Comparison of ENCODE assay signal across 9 mouse cellular contexts in genomic region chr3:20509192-20509591, GRCm38 (mm10).
A peak's percentile ranks its signal among the peaks of the same experiment; 100 is the strongest.
DNase-seq lines count a peak whose midpoint lies in the region; ATAC-seq and TF ChIP-seq lines count a peak whose summit lies in the region.
"Had no signal": no experiment of that assay in that cellular context is flagged by ENCODE, and none has a peak within 500 bp of the region (broad histone marks: within the 10 kb centered on the region; RNA-seq: fewer than 3 reads in every experiment).

No protein-coding gene starts in this region.

- 0% methylated on average over 2 of the region's 2 CpGs for WGBS in forebrain, embryonic 13.5 days
- WGBS in hindbrain, embryonic 11.5 days = 0% methylated on average over 2 of the region's 2 CpGs
- WGBS in lung, postnatal 0 days = 0% methylated on average over 2 of the region's 2 CpGs

- no peak overlapping the region for H3K9ac ChIP-seq in forebrain, embryonic 13.5 days
- H3K9ac ChIP-seq in hindbrain, embryonic 11.5 days (ENCODE audit: low read depth, low read length) = no peak overlapping the region
- H3K9ac ChIP-seq in lung, postnatal 0 days (replicated peaks; ENCODE audit: low read depth) = no peak overlapping the region
- H3K9ac ChIP-seq: liver, embryonic 15.5 days had no signal

- H3K4me1 ChIP-seq in forebrain, embryonic 13.5 days = no peaks in the 10 kb centered on the region
- no peaks in the 10 kb centered on the region for H3K4me1 ChIP-seq in hindbrain, embryonic 11.5 days (replicated peaks; ENCODE audit: control insufficient read depth, insufficient read depth, low read length)
- H3K4me1 ChIP-seq in lung, postnatal 0 days (ENCODE audit: insufficient read depth, low read depth, low read length) = no peaks in the 10 kb centered on the region
- H3K4me1 ChIP-seq: liver, embryonic 15.5 days had no signal

- DNase-seq in ES-CJ7 (ENCODE audit: low read depth, low spot score) = peak; percentile 83
- DNase-seq in c-Kit-negative CD71-positive TER-119-positive erythroid progenitor cells, embryonic 14.5 days (ENCODE audit: low read depth, low spot score) = peak; percentile 24
- peak; percentile 91 for DNase-seq in hindbrain, embryonic 11.5 days (ENCODE audit: low spot score)
- DNase-seq in layer of hippocampus, adult 8-10 months (ENCODE audit: low spot score in 2 of 2) = peak; percentile 34 to 85
- DNase-seq in lung, postnatal 0 days (ENCODE audit: low spot score) = peak; percentile 89
- peak; percentile 82 for DNase-seq in retina, postnatal 1 day
- peak; percentile 88 for DNase-seq in thymus, postnatal 4 days

- no peaks in the 10 kb centered on the region for H3K36me3 ChIP-seq in forebrain, embryonic 13.5 days (ENCODE audit: poor library complexity, severe bottlenecking)
- H3K36me3 ChIP-seq in hindbrain, embryonic 11.5 days (ENCODE audit: control insufficient read depth, insufficient read depth, low read length) = no peaks in the 10 kb centered on the region
- H3K36me3 ChIP-seq in lung, postnatal 0 days (ENCODE audit: insufficient read depth, low read length) = no peaks in the 10 kb centered on the region
- H3K36me3 ChIP-seq: liver, embryonic 15.5 days had no signal

- H3K4me3 ChIP-seq in forebrain, embryonic 13.5 days = no peak overlapping the region
- H3K4me3 ChIP-seq in hindbrain, embryonic 11.5 days (ENCODE audit: low read depth, low read length) = no peak overlapping the region
- H3K4me3 ChIP-seq in lung, postnatal 0 days (ENCODE audit: low read depth, low read length) = no peak overlapping the region
- H3K4me3 ChIP-seq: liver, embryonic 15.5 days had no signal

- TF ChIP-seq EP300 in lung, postnatal 0 days (IDR thresholded peaks at IDR 0.05) = no peak

- peak; percentile 84 for TF ChIP-seq CTCF in lung, postnatal 0 days (IDR thresholded peaks at IDR 0.05)

- H3K27me3 ChIP-seq in forebrain, embryonic 13.5 days = no peaks in the 10 kb centered on the region
- H3K27me3 ChIP-seq in hindbrain, embryonic 11.5 days (ENCODE audit: control insufficient read depth, insufficient read depth, low read length) = no peaks in the 10 kb centered on the region
- H3K27me3 ChIP-seq in lung, postnatal 0 days (replicated peaks; ENCODE audit: insufficient read depth, low read length) = no peaks in the 10 kb centered on the region
- H3K27me3 ChIP-seq: liver, embryonic 15.5 days had no signal

- H3K27ac ChIP-seq in forebrain, embryonic 13.5 days = no peak overlapping the region
- no peak overlapping the region for H3K27ac ChIP-seq in hindbrain, embryonic 11.5 days (ENCODE audit: low read depth, low read length)
- no peak overlapping the region for H3K27ac ChIP-seq in lung, postnatal 0 days (ENCODE audit: low read length)
- H3K27ac ChIP-seq: liver, embryonic 15.5 days had no signal

- H3K9me3 ChIP-seq in forebrain, embryonic 13.5 days (replicated peaks) = no peaks in the 10 kb centered on the region
- H3K9me3 ChIP-seq in hindbrain, embryonic 11.5 days (ENCODE audit: control insufficient read depth, low read length) = no peaks in the 10 kb centered on the region
- H3K9me3 ChIP-seq in lung, postnatal 0 days (ENCODE audit: low read length) = no peaks in the 10 kb centered on the region
- H3K9me3 ChIP-seq: liver, embryonic 15.5 days had no signal

- no peak overlapping the region for H3K4me2 ChIP-seq in forebrain, embryonic 13.5 days
- no peak overlapping the region for H3K4me2 ChIP-seq in hindbrain, embryonic 11.5 days (replicated peaks; ENCODE audit: low read depth, low read length)
- H3K4me2 ChIP-seq in lung, postnatal 0 days (replicated peaks; ENCODE audit: low read depth, low read length) = no peak overlapping the region
- H3K4me2 ChIP-seq: liver, embryonic 15.5 days had no signal

- peak; percentile 89 for ATAC-seq in forebrain, embryonic 13.5 days
- ATAC-seq in hindbrain, embryonic 11.5 days (ENCODE audit: low FRiP score) = peak; percentile 88
- peak; percentile 62 for ATAC-seq in lung, postnatal 0 days

Comparison
In these comparisons a context has a peak if more than half of its experiments do, and no peak if none do; other contexts are left out.
1. DNase-seq: peak in every context shown above with its lines; median percentile 91 in hindbrain, embryonic 11.5 days; 89 in lung, postnatal 0 days; 88 in thymus, postnatal 4 days; 83 in ES-CJ7; 82 in retina, postnatal 1 day; 60 in layer of hippocampus, adult 8-10 months; 24 in c-Kit-negative CD71-positive TER-119-positive erythroid progenitor cells, embryonic 14.5 days.